Mouse (Mus musculus): ENCODE data around the gene Tmc6.

Tmc6 gene

DNA sequence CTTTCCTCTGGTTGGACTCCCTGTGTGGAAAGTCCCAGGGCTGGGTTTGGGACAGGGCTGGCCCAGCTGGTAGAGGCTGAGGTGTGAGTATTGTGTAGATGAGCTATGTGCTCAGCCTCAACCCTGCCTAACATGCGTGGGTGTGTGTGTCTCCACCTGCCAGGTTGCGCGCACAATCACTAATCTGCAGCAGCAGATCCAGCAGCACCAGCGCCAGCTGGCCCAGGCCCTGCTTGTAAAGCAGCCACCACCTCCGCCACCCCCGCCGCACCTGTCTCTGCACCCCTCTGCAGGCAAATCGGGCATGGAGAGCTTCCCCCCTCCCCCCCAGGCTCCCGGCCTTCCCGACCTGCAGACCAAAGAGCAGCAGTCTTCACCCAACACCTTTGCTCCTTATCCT is 32.6 kb downstream of the Tmc6 start:
- no peak for DNase-seq

DNA sequence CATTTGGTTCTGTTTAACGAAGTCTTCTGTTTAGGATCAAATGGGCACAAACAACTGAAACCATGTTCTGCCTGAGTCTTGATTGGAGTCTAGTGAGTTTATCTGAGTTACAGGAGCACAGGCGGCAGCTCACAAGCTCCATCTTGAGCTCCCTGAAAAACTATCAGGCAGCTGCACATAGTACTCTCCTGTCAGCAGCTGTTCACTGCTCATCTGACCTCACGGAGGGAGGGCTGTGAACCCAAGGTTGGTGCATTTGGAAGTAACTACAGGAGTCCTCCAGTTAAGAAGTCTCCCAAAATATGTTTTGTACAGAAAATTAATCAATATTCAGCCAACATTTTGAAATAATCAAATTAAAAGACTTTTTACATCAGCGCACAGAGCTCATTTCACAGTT is 33.4 kb downstream of the Tmc6 start:
- DNase-seq = no peak

DNA sequence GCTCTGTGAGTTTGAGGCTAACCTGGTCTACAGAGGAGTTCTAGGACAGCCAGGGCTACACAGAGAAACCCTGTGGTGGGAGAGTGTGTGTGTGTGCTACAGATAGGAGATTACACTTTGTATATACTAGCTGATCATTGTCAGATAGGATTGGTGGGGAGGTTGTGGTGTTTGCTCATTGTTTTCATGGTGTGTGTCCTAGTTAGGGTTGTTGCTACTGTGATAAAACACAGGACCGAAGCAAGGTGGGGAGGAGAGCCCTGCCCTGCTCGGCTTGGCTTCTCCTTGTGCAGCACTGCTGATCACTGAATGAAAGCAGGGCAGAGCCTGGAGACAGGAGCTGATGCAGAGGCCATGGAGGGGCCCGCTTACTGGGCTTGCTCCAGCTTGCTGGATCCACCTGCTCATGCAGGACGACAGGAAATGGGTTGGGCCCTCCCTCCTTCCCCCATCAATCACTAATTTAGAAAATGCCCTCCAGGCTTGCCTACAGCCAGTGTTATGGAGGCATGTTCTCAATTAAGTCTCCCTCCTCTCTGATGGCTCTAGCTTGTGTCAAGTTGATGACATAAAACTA is 38.5 kb downstream of the Tmc6 start:
- no peak for DNase-seq

DNA sequence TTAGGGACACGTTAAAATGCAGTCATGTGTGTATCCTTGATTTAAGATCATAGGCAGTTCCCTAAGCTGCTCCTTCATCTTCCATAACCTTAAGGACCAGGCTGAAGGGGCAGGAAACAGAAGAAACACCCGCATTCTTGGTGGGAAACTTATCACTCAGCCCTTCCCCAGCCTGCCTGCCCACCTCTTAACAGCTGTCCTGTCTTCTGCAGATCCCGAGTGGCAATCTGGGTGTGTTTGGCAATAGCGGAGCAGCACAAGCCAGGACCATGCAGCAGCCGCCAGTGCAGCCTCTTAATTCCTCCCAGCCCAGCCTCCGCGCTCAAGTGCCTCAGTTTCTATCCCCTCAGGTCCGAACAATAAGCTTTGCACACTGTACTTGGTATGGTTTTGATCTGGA is 39.3 kb downstream of the Tmc6 start:
- no peak for DNase-seq

DNA sequence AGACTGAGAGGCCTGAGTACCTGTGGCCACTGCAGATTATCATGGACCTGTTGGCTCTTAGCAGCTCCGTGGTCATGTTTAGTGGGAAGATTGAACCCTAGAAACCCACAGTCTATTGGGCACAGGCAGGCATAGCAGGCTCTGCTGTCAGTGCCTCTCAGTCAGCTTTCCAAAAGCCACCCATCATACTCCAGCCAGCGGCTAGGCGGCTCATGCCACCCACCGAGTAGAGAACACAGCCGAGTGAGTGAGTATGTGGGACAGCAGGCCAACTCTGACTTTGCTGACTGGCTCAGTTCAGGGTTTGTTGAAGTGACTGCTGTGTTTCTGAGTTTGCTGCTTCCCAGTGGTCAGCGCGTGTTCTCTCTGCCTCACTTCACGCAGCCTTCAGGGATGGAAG is 39.8 kb downstream of the Tmc6 start:
- DNase-seq = no peak

DNA sequence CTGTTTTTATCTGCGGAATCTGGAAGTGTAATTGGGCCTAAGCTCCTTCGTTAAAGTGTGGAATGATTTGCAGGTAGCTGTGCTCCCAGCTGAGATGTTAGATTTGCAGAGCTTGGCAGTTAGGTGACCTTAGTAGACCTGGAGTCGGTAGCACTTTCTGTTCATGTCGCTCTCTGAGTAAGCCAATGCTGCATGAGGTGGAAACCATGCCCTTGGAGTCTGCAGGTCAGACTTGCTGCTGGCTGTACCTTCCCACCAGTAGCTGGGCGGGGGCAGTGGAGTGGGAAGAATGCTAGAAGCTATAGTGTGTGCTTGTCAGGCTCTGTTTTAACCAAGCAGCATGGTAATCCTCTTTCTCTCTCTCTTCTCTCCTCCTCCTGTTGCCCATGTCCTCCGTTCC is 40.9 kb downstream of the Tmc6 start:
- no peak for DNase-seq

DNA sequence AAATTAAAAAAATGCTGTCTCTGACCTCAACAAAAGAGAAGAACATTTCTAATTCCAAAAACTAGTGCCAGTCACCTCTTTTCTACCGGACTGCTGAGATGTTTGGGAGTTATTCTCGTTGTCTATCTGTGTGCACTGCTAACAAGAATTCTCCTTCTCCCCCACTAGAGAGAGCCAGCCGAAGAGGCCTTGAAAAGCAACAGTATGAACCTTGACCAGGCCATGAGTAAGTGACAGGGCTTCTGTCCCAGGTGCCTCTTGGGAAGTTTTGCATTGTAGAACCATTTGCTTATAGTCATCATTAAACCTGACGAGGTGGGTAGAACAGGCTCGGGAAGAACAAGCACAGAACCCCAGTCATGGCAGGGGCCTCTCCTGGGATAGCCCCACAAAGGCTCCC is 43.9 kb downstream of the Tmc6 start:
- DNase-seq = no peak

DNA sequence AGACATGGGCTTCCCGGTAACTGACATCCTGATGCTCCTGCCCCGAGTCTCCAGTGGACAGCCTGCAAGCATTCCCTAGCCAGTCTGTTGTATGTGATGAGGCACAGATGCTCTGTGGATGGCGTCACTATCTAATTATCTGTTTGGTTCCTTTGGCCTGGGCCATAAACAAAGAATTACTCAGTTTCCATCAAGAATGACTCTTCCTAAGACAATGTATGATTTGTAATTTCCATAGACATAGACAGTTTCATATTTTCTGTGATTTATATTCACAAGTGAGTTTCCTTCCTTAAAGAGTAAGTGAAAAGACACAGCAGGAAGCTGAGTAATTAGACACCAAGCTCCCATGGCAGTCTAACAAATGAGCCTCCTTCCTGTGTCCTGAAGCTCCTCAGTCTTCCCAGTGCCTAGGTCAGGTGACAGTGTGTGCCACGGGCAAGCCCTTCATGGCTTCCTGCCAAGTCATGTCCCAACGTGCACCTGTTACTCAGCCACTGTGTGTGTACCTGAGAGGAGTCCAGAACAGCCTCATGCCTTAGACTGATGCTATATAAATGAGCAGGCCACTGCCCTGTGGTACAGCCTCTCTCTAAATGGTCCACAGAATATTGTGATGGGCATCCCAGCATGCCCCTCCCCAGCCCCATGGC is 45.8 kb downstream of the Tmc6 start:
- peak in 1 of 2 experiments; percentile 57 for DNase-seq

DNA sequence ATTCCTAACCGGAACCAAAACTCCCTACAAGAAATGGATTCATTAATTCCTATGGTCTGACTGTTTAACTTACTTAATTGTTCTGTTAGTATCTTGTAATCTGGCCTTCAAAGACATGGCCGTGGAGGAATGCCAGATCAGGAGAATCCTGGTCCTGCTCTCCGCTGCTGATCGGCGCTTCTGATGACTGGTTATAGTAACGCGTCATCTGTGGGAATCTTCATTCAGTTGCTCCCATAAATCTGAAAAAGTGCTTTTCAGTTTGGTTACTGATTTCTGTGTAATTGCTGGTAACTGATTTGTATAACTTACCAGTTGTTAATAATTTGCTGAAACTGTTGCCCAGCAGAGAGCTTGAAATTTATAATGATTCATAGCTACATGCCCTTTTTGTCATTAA is 50.5 kb downstream of the Tmc6 start:
- DNase-seq = peak in 1 of 2 experiments; percentile 54

DNA sequence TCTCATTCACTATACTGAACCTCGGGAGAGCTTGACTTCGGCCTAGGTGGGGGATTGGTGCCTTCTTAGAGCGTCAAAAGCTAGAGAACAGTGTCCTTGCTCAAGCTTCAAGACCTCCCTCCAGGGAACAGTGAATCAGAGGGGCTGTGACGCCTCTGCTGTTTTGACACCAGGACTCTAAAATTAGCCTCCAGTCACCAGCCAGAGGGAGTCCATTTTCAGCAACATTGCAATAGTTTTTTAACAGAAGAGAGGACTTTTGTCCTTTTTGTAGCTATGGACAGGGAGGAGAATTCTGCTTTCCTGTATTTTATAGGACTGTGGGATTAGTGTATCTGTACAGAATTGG is 51.5 kb downstream of the Tmc6 start:
- peak in 1 of 2 experiments; percentile 24 for DNase-seq

DNA sequence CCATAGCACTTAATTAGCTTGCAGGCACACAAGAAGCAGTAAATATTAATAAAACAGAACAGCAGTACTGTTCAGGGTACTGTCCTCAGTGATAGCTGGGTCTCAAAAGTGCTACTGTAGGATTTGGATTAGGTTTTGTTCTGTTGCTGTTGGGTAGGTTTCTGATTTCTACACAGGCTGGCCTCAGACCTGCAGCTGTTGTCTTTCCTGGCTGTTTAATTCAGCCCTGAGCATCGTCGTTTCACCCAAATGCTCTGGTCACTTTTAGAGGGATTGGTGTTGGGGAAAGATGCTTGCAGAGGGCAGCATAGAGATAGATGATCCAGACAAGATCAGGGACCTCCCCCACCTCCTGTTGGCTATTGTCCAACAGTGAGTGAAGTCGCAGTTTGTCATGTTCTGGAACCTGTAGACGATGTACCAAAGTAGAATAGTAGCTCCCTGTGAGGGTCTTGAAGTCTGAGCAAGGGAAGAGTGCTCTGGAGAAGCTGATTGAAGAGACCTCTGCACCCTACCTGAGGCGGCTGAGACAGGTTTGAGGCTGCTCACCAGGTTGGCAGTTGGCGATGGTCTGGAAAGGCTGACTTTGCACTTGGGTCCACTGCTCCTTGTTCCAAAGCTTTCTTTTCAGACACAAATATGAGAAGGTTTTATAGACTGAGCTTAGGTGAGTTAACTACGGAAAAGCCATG is 52.1 kb downstream of the Tmc6 start:
- peak; percentile 31 to 58 for DNase-seq

DNA sequence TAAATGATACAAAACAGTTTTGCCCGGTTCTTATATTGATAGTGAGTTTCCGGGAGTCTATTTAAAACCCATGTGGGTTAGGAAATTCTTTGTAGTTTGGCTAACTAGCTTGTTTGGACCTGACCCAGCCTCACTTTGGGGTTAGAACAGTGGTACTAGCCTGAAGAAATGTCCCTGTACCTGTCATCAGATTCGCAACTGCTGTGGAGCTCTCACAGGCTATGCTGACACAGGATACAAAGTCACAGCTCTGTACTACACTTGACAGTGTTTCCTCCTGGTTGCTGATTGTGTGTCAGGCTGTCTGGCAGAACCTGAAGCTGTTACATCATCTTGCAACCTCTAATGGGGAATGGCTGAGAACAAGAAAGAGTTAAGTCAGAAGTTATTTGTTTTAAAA is 52.7 kb downstream of the Tmc6 start:
- DNase-seq = no peak

DNA sequence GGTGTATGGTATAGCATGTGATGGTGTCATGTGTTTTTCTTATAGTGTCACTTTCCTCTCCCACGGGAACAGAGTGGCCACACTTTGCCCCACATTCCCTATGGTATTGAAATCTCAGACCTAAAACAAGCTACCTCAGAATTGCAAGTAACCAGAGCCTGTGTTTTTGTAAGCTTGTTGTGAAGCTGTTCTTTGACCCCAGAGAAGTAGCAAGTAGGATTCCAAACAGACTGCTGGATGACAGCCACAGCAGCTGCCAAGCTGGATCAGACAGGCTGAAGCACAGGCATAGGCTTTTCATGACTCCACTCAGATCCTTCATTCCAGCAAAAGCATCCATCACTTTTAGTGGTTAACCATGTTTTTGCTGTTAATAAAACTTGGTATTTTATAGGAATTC is 53.2 kb downstream of the Tmc6 start:
- DNase-seq = peak; percentile 70 to 79

DNA sequence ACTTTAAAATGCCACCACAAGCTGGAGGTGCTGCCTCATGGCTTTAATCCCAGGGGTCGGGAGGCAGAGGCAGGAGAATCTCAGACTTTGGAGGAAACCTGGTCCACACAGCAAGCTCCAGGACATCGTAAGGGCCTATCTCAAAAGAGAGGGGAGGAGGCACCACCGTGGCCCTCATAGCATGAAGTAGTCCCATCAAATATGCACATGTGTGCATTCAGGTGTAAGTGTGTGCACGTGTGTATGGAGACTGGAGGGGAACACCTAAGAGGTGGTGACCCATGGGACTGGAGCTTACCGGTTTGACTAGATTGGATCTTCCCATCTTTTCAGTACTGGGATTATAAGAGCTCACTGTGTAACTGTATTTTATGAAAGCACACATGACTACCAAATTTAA is 53.8 kb downstream of the Tmc6 start:
- no peak for DNase-seq

DNA sequence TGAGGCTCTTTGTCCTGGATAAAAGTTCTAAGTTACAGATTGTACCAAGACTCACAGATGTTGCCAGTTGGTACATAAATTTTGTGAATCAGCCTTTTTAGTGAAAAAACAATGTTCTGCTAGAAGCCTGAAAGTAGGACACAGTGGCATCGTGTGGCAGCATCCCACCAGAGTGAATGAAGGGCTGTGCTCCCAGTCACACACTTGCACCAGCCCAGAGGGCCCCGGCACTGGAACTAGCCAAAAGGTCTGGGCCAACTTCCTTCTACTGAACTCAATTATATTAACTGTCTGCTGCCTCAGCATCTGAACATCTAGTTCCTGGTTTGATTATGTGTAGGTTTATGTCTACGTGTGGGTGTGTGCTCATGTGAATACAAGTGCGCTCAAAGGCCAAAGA is 55.0 kb downstream of the Tmc6 start:
- DNase-seq = no peak

DNA sequence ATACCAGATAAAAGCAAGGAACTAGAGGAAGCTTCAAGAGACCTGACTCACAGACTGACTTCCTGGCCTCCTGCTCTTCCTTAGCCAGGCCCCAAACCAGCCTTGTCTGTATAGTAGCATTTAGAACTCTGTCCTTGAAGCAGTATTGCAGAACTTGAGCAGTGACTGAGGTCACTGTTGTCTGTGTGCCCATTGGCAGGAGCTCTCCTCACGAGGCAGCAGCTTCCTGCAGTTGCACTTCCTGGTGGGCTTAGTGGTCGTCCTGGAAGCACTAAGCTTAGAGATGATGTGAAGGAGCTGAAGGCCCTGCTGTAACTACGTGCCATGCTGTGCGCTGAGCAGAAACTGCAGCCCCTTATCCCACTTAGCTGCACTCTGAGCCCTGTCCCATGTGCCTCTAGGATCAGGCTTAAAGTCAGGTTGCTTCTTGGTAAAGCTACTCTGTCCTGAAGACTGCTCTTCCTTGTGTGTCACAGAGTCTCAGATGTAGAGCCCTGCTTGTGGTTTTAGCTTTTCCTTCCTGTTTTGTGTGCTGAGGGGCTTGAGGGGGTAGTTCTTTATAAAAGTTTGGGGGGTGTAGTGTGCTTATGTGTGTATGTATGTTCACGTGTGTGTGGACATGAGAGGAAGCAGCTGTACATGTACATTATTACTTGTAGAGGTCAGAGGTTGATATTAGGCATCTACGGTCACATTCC is 57.2 kb downstream of the Tmc6 start:
- no peak for DNase-seq

DNA sequence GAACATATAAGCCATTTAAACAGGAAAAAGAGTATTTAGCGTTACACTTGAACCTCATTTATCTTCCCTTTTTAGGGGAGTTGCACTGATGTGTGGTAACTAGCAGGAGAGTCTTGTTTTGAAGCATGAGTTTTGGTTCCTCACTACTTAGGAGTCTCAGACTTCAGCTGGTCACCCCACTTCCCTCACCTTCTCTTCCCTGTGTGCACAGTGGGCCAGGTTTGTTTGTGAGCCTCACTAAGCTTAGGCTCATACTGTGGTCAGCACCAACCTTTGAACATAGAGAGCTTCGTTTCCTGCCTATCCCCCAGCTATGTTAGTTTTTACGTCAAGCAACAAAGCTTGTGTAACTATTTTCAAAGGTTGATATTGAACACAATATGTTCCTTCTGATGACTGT is 63.2 kb downstream of the Tmc6 start:
- no peak for DNase-seq

Data from kidney, postnatal 4 days (tissue).